Mouse (Mus musculus): Measurements from ENCODE around the gene Cldn34c4.

Gene Cldn34c4

DNA sequence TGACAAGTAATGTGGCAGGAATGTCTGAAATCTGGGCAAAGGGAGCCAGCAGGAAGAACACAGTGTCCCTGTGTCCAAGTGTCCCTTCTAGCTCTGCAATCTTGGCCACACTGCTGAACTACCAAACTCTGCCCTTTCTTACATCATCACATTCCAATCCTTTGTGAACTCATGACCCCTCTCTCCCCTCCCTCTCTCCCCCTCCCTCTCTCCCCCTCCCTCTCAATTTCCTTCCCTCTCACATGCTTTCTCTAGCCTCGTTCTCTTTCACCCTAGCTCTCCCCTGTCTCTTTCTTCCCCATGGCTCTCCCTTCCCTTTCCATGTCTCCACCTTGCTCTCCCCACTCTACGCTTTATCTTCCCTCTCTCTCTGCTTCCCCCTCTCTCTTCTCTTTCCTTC lies at the start of gene Cldn34c4:
Cldn34c4 (minus strand) TSS at position 101 of the 400 bp plus-strand sequence.
- DNase-seq (ENCODE audit: low read depth): no peak

DNA sequence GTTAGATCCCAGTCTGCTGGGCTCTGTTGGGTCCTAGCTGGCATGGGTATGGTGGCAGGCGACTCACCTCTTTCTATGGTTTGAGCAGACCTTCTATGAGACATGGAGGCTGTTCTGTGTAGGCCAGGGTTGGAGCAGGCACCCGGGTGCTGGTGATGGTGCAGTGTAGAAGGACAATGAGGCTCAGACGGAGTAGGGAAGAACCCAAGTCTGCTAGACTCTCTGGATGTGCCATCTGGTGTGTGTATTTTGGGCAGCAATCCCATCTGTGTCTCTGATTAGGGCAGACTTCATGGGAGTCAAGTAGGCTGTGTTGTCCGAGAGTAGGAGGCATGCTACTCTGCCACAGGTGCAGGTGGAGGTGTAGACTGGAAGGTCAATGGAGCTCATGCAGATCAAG lies 10.7 kb upstream of the Cldn34c4 start:
- no peak for DNase-seq (ENCODE audit: low read depth)

Measured in fibroblast of lung, adult 2 months (primary cell).